Mouse (Mus musculus): Measurements from ENCODE around the gene Mxi1.

- TF ChIP-seq CTCF (conservative IDR thresholded peaks at IDR 0.05; ENCODE audit: low read length): no peak
- no peak for TF ChIP-seq POU5F1 (IDR thresholded peaks at IDR 0.05; ENCODE audit: borderline replicate concordance, low read length)
- no peak for TF ChIP-seq NANOG (IDR thresholded peaks at IDR 0.05; ENCODE audit: borderline replicate concordance, low read length)
Observed at GRCm38 (mm10) chr19:53307219-53307618, 3.1 kb upstream of the Mxi1 start.
